8 mouse cellular contexts compared by ENCODE assay signal in genomic region chr10:79712499-79713126, GRCm38 (mm10). TPM values are rescaled to one million over a fixed set of nuclear protein-coding genes. Genes with fewer than 3 reads are reported as not detected.
DNase-seq lines count a peak whose midpoint lies in the region; ATAC-seq and TF ChIP-seq lines count a peak whose summit lies in the region.

No protein-coding gene starts in this region.

- TF ChIP-seq CTCF in forebrain, postnatal 0 days (IDR thresholded peaks at IDR 0.05; ENCODE audit: low read depth), result peak; percentile 79

- H3K9me3 ChIP-seq in hindbrain, embryonic 11.5 days (ENCODE audit: control insufficient read depth, low read length), result no peaks in the 10 kb centered on the region
- no peaks in the 10 kb centered on the region for H3K9me3 ChIP-seq in hindbrain, embryonic 12.5 days (replicated peaks)
- no peaks in the 10 kb centered on the region for H3K9me3 ChIP-seq in forebrain, postnatal 0 days (ENCODE audit: low read length)

- no peak overlapping the region for H3K4me3 ChIP-seq in hindbrain, embryonic 11.5 days (ENCODE audit: low read depth, low read length)
- H3K4me3 ChIP-seq in hindbrain, embryonic 12.5 days, result no peak overlapping the region
- no peak overlapping the region for H3K4me3 ChIP-seq in forebrain, postnatal 0 days (ENCODE audit: low read depth, low read length)

- no peak overlapping the region for H3K27ac ChIP-seq in hindbrain, embryonic 11.5 days (ENCODE audit: low read depth, low read length)
- no peak overlapping the region for H3K27ac ChIP-seq in hindbrain, embryonic 12.5 days
- H3K27ac ChIP-seq in forebrain, postnatal 0 days (ENCODE audit: low read depth, low read length), result no peak overlapping the region

- H3K36me3 ChIP-seq in hindbrain, embryonic 11.5 days (ENCODE audit: control insufficient read depth, insufficient read depth, low read length), result peaks cover 12% of the 10 kb centered on the region
- peaks cover 37% of the 10 kb centered on the region for H3K36me3 ChIP-seq in hindbrain, embryonic 12.5 days
- peaks cover 33% of the 10 kb centered on the region for H3K36me3 ChIP-seq in forebrain, postnatal 0 days (ENCODE audit: insufficient read depth)

- DNase-seq in hindbrain, embryonic 11.5 days (ENCODE audit: low spot score), result peak; percentile 88
- peak; percentile 99 for DNase-seq in c-Kit-positive CD71-positive TER-119-positive erythroid progenitor cells, embryonic 14.5 days (ENCODE audit: low spot score)
- peak; percentile 84 for DNase-seq in forebrain, postnatal 0 days
- peak; percentile 58 to 90 for DNase-seq in left cerebral cortex, postnatal 10 days (ENCODE audit: extremely low spot score in 1 of 2, low spot score in 2 of 2)
- DNase-seq in mesoderm, embryonic 11.5 days (ENCODE audit: low read depth, low spot score), result peak; percentile 84
- DNase-seq in spleen, postnatal 36 days (ENCODE audit: low spot score in 2 of 2), result peak; percentile 69 to 83

- H3K27me3 ChIP-seq in hindbrain, embryonic 11.5 days (ENCODE audit: control insufficient read depth, insufficient read depth, low read length), result peaks cover 29% of the 10 kb centered on the region
- peaks cover 31% of the 10 kb centered on the region for H3K27me3 ChIP-seq in hindbrain, embryonic 12.5 days
- H3K27me3 ChIP-seq in forebrain, postnatal 0 days (ENCODE audit: insufficient read depth, low read length), result peaks cover 12% of the 10 kb centered on the region

- 7% methylated on average over 5 of the region's 6 CpGs for WGBS in hindbrain, embryonic 11.5 days
- 13% methylated on average over 5 of the region's 6 CpGs for WGBS in hindbrain, embryonic 12.5 days
- WGBS in forebrain, postnatal 0 days, result 20% methylated on average over 4 of the region's 6 CpGs

- intact Hi-C loops in left cerebral cortex, postnatal 10 days (cut with DNase I), result no loop called here

- H3K4me1 ChIP-seq in hindbrain, embryonic 11.5 days (replicated peaks; ENCODE audit: control insufficient read depth, insufficient read depth, low read length), result no peaks in the 10 kb centered on the region
- peaks cover 18% of the 10 kb centered on the region for H3K4me1 ChIP-seq in hindbrain, embryonic 12.5 days
- peaks cover 7% of the 10 kb centered on the region for H3K4me1 ChIP-seq in forebrain, postnatal 0 days (ENCODE audit: insufficient read depth)

- no peak overlapping the region for H3K9ac ChIP-seq in hindbrain, embryonic 11.5 days (ENCODE audit: low read depth, low read length)
- no peak overlapping the region for H3K9ac ChIP-seq in hindbrain, embryonic 12.5 days
- no peak overlapping the region for H3K9ac ChIP-seq in forebrain, postnatal 0 days

- no peak overlapping the region for H3K4me2 ChIP-seq in hindbrain, embryonic 11.5 days (replicated peaks; ENCODE audit: low read depth, low read length)
- no peak overlapping the region for H3K4me2 ChIP-seq in hindbrain, embryonic 12.5 days (replicated peaks)
- H3K4me2 ChIP-seq in forebrain, postnatal 0 days (ENCODE audit: low read depth), result no peak overlapping the region

- peak; percentile 39; the same call in 1 of the 2 replicates for ATAC-seq in hindbrain, embryonic 11.5 days (ENCODE audit: low FRiP score)
- ATAC-seq in hindbrain, embryonic 12.5 days (ENCODE audit: low FRiP score), result no peak
- peak; percentile 54 for ATAC-seq in forebrain, postnatal 0 days
- ATAC-seq in inflammation-experienced regulatory T-cells, adult 6 months, result peak; percentile 41

RNA-seq across cellular contexts. Expression of gene Hcn2, which starts 3.8 kb away (rescaled TPM):
- 0.15 and 0.20 TPM in 2 replicates for polyA plus RNA-seq in hindbrain, embryonic 11.5 days (2014; fragmentation: Nextera tagmentation; extraction: Ambion mirVana)
- polyA plus RNA-seq in hindbrain, embryonic 12.5 days (2016; fragmentation: Nextera tagmentation; extraction: Ambion mirVana), result 0.45 and 0.48 TPM in 2 replicates
- total RNA-seq in forebrain, postnatal 0 days (2014; rRNA removed), result 28.0 and 34.5 TPM in 2 replicates
- polyA plus RNA-seq in forebrain, postnatal 0 days (2015; fragmentation: Nextera tagmentation; extraction: Ambion mirVana), result 3.6 and 4.7 TPM in 2 replicates
- polyA plus RNA-seq in inflammation-experienced regulatory T-cells, adult 6 months (2017; shearing (Covaris generic)), result not detected
- total RNA-seq in left cerebral cortex, postnatal 10 days (2021), result 10 to 100 TPM; 75.5 to 80.0 TPM

RNA-seq across cellular contexts. Expression of gene Bsg, which starts 8.3 kb away (rescaled TPM):
- polyA plus RNA-seq in hindbrain, embryonic 11.5 days (2014; fragmentation: Nextera tagmentation; extraction: Ambion mirVana), result 595 and 605 TPM in 2 replicates
- polyA plus RNA-seq in hindbrain, embryonic 12.5 days (2016; fragmentation: Nextera tagmentation; extraction: Ambion mirVana), result 658 and 661 TPM in 2 replicates
- total RNA-seq in forebrain, postnatal 0 days (2014; rRNA removed), result 960 and 1,112 TPM in 2 replicates
- polyA plus RNA-seq in forebrain, postnatal 0 days (2015; fragmentation: Nextera tagmentation; extraction: Ambion mirVana), result 1,015 and 1,046 TPM in 2 replicates
- polyA plus RNA-seq in inflammation-experienced regulatory T-cells, adult 6 months (2017; shearing (Covaris generic)), result 100 to 1,000 TPM; 116 to 152 (median 121) TPM
- total RNA-seq in left cerebral cortex, postnatal 10 days (2021), result 100 to 1,000 TPM; 697 to 706 TPM

RNA-seq across cellular contexts. Expression of gene Gzmm, which starts 23.8 kb away (rescaled TPM):
- polyA plus RNA-seq in hindbrain, embryonic 11.5 days (2014; fragmentation: Nextera tagmentation; extraction: Ambion mirVana), result 0.42 and 0.73 TPM in 2 replicates
- polyA plus RNA-seq in hindbrain, embryonic 12.5 days (2016; fragmentation: Nextera tagmentation; extraction: Ambion mirVana), result 1.2 and 1.3 TPM in 2 replicates
- 2.5 and 3.3 TPM in 2 replicates for total RNA-seq in forebrain, postnatal 0 days (2014; rRNA removed)
- 1.1 and 1.3 TPM in 2 replicates for polyA plus RNA-seq in forebrain, postnatal 0 days (2015; fragmentation: Nextera tagmentation; extraction: Ambion mirVana)
- 1 to 10 TPM in 1 of 3 experiments, under 1 TPM in 2; 0.62 to 3.2 (median 0.94) TPM for polyA plus RNA-seq in inflammation-experienced regulatory T-cells, adult 6 months (2017; shearing (Covaris generic))
- total RNA-seq in left cerebral cortex, postnatal 10 days (2021), result 1 to 10 TPM; 1.2 to 1.5 TPM

RNA-seq across cellular contexts. Expression of gene Cdc34, which starts 30.6 kb away (rescaled TPM):
- polyA plus RNA-seq in hindbrain, embryonic 11.5 days (2014; fragmentation: Nextera tagmentation; extraction: Ambion mirVana), result 153 and 159 TPM in 2 replicates
- polyA plus RNA-seq in hindbrain, embryonic 12.5 days (2016; fragmentation: Nextera tagmentation; extraction: Ambion mirVana), result 121 and 124 TPM in 2 replicates
- 61.9 and 69.9 TPM in 2 replicates for total RNA-seq in forebrain, postnatal 0 days (2014; rRNA removed)
- 67.9 and 76.5 TPM in 2 replicates for polyA plus RNA-seq in forebrain, postnatal 0 days (2015; fragmentation: Nextera tagmentation; extraction: Ambion mirVana)
- polyA plus RNA-seq in inflammation-experienced regulatory T-cells, adult 6 months (2017; shearing (Covaris generic)), result 10 to 100 TPM; 13.9 to 26.7 (median 20.5) TPM
- total RNA-seq in left cerebral cortex, postnatal 10 days (2021), result 10 to 100 TPM; 64.9 to 66.8 TPM

RNA-seq across cellular contexts. Expression of gene Polrmt, which starts 33.8 kb away (rescaled TPM):
- polyA plus RNA-seq in hindbrain, embryonic 11.5 days (2014; fragmentation: Nextera tagmentation; extraction: Ambion mirVana), result 23.5 and 26.8 TPM in 2 replicates
- 42.7 and 47.5 TPM in 2 replicates for polyA plus RNA-seq in hindbrain, embryonic 12.5 days (2016; fragmentation: Nextera tagmentation; extraction: Ambion mirVana)
- total RNA-seq in forebrain, postnatal 0 days (2014; rRNA removed), result 27.8 and 34.9 TPM in 2 replicates
- 27.3 and 30.2 TPM in 2 replicates for polyA plus RNA-seq in forebrain, postnatal 0 days (2015; fragmentation: Nextera tagmentation; extraction: Ambion mirVana)
- 10 to 100 TPM; 10.6 to 19.2 (median 17.1) TPM for polyA plus RNA-seq in inflammation-experienced regulatory T-cells, adult 6 months (2017; shearing (Covaris generic))
- total RNA-seq in left cerebral cortex, postnatal 10 days (2021), result 10 to 100 TPM; 40.1 to 43.7 TPM
